Mouse (Mus musculus) cerebellum, adult 18-20 months (tissue): ENCODE results near the gene Icosl.
A peak's percentile ranks its signal among the peaks of the same experiment; 100 is the strongest.
"Not testable (repeated sequence)": the region's sequence is repeated elsewhere in the genome, so short reads cannot be mapped to it uniquely, and the experiment has no call there.

Source experiments
- DNase-seq, 2 experiments: peaks; one replicate each; pipeline ENCODE4 v3.0.0; 2021

Gene Icosl

DNA sequence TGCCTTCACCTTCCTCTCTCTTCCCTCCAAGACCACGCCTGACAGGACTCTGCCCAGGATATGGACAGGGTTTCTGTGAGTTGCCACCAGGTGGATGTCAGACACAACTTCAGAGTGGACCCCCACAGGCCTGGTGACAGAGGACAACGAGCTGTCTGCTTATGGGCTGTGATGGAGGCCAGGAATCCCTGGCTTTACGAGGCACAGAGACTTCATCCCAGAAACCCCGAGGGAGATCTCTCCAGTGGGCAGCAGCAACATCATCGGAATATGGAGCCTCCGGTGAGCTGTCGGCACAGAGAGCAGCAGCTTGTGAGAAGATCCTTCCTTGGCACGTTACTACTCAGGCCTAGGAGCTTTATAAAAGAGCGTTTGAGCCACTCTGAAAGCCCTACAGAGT lies 8.8 kb downstream of the Icosl start:
- no peak for DNase-seq

DNA sequence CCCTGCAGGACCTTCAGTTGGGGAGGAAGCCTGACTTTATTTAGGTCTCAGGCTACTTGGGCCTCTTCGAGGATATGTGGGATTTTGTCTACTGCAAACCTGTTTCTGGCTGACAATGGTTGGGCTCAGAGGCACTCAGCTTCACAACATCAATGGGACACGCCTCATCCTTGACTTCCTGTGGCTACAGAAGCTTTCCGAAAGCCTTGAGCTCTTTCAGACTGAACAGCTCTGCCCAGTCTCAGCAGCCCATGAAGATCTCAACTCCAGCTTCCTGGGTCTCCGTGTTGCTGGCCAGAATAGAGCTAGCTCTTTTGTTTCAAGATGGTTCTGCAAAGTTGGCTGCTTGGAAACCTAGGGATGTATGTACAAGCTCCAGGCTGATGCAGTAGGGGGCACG lies 9.2 kb downstream of the Icosl start:
- DNase-seq = no peak

DNA sequence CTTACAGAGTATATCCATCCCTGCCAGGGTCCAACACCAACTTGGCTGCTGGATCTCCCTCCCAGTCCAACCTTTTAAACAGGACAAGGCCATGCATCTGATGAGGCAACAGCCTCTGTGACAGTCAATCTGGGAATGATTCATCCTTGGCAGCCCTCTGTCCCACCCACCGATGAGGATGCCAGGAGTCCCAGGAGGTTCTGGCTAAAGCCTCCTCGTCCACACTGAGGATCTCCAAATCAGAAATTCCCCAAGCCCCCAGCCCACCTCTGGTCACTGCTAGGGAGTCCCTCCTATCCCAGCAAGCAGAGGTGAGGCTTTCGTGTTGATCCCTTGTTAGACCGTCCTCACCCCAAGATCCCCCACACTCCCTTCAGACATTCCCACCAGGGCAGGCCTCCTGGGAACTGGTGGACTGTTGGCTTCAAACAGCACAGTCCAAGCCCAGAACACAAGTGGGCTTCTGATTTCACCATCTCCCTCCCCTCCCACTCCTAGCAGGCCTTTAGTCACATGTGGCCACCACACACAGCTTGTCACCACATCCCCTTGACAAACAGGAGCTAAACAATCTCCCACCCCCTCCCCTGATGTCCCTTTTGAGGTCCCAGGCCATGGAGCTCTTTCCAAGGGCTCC lies 11.0 kb downstream of the Icosl start:
- no peak for DNase-seq

DNA sequence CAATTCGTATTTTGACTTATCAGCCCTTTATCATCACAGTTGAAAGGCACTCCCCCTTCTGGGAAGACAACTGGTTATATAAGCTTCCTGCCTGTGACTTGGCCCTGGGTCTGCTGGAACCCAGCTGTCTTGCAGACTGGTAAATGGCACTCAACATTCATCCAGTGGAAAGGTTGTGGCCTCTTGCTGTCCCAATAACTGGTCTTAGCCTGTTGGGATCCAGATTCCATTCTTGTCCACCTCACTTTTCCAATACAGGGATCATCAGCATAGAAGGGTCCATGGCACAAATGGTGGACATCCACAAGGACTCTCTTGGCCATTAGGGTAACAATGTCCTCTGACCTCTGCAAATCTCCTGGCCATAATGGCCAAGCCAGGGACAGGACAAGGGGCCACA lies 15.0 kb downstream of the Icosl start:
- no peak for DNase-seq

DNA sequence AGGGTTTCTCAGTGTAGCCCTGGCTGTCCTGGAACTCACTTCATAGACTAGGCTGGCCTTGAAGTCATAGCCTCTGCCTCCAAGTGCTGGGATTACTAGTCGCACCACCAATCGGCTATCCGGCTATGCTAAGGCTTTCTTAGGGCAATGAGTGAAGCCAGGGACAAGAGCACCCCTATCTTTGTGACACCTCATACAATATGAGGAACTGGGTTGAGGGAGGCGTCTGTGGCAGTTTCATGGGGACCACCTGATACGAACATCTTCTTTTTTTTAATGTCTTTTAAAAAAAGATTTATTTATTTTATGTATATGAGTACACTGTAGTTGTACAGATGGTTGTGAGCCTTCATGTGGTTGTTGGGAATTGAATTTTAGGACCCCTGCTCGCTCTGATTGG lies 16.6 kb downstream of the Icosl start:
- DNase-seq = no peak

DNA sequence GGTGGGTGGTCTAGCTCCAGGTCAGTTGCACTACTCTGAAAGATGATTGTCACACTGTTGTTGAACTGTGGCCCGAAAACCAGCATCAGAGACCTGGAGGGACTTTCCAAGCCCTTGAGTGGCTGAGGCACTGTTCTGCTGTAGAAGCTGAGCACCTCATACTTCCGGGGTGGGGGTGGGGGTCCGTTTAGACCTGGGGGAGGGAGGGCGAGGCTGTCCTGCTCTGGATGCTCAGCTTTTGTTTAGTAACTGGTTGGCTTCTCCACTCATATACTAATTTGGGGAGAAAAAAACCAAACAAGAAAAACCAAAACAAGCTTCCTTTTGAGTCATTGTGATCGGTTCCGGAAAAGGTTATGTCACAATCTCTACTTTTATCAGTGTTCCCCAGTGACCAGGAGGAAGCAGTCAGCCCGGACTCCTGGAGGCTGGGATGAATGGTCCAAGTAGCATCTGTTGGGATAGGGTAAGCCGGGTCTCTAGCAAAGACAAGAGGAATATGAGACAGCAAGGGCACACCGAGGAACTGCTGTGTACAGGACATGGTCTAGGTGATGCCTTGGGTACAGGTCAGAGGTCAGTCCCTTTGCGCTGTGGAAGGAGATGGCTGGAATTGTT lies 17.5 kb downstream of the Icosl start:
- no peak for DNase-seq

DNA sequence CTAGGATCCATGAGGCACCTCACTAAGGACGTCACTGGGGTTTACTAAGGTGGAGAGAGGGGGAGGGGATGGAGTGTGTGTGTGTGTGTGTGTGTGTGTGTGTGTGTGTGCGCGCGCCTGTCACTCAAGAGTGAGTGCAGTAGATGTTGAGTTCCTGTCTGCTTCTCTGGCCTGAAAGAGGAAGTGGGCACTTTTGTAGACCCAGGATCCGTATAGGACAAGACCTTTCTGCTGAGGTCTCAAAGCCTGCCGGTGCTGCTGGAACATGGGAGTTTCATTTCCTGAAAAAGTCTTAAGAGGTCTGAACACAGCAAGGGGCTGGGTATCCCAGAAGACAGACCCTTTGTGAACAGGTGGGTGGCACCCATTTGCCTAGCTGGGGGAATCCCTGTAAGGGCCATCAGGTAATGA lies 18.0 kb downstream of the Icosl start:
- DNase-seq = no peak

DNA sequence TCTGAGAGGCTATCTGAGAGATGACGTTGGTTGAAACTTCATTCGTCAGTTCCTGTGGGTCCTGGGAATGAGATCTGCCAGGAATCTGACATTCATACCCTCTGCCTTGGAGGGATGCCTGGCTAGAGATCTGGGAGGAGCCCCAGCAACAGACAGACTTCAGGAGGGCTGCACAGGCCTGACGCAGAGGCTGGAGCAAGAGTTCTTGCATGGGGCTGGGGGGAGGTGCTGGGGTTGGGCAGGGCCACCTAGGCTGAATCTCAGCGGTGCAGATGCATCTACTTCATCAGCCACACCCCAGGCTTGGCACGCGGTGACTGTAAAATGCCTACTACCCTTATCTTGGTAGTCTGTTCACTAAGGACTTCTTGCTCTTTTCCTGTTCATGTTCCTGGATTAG lies 21.1 kb downstream of the Icosl start:
- DNase-seq = no peak

DNA sequence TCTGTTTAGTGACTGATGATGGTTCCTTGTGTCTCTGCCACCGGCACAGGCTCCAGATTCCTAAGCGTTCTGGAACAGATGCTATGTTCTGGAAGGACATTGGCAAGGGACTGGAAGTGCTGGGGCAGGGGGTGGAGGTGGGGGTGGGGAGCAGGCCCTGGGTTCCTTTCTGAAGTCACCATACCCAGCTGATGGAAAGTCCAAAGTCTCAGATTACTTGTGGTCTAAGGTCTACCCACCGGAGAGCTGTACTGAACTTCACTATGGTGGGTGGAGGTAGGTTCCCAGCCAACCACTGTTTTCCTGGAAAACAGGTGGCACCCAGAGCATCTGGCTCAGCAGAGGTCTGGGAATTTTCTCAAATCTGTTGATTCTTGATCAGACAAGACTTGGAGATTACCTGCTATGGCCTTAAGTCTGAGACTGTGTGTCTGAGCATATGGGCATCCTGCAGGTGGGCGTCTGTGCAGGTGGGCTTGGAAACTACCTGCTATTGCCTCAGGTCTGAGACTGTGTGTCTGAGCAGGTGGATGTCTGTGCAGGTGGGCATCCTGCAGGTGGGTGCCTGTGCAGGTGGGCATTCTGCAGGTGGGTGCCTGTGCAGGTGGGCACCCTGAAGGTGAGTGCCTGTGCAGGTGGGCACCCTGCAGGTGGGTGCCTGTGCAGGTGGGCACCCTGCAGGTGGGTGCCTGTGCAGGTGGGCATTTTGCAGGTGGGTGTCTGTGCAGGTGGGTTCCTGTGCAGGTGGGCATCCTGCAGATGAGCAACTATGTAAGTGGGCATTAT lies 21.8 kb downstream of the Icosl start:
- no peak for DNase-seq

DNA sequence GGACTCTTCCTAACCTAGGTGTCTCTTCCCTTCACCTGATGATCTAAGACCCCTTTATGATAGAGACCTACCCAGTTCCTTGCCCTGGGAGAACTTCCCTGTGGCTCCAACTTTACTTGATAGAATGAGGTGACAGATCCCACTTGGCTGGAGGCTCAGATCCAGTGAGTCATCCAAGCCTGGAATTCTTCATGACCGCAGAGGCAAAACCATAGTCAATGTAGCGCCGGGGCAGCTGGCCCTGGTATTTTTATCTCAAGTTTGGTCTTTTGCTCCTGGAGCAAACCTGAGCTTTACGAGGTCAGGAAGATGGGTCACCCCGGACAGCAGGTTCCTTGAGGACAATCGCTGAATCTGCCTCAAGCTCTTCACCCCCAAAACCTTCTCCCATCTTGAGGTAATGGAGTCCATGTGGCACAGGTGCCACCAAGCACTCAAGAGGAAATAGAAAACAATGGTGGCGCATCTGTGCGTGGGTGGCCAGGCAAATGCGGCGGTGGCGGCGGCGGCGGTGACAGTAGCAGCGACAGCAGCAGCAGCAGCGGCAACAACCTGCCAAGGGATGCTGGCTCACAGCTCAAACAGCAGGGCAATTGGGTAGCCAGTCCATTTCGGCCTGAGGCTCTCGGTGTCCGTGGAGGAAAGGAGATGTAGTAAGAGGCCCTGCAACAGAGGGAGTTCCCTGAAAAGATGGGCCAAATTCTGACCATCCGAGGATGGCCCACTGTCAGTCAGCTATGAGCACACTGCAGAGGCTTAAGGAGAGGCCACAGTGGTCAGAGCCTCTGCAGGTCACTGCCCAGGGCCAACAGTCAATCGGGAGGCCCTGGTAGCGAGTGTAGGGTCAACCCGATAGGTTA lies 23.0 kb downstream of the Icosl start:
- DNase-seq = no peak

DNA sequence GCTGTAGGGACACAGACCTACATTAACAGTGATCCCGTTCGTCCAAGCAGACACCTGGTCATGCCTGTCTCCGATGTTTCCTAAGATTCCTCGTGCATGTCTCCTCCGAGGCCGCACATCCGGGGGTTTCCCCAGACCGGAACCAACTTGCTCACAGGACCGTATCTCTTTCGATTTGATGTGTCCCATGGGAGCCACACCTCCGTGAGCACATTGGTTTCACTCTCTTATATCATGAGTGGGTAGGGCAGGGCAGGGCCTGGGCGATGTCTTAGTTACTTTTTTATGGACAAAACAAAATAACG lies 23.6 kb downstream of the Icosl start:
- no peak for DNase-seq

DNA sequence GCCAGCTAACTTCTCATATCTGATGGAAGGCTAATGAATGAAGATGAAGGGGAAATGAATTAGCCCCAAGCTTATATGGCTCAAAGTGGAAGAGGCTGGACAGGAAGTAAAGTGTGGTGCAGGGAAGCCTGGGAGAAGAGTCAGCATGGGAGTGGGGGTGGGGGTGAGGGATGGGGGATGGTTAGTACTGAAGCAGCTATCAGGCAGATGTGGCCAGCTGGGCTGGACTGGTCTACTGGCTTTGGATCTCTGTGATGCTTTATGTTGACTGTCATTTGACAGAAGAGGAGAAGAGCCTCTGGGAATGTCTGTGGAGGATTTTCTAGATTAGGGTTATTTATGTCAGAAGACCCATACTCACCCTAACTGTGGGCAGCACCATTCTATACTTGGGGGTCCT lies 26.1 kb downstream of the Icosl start:
- DNase-seq = no peak

DNA sequence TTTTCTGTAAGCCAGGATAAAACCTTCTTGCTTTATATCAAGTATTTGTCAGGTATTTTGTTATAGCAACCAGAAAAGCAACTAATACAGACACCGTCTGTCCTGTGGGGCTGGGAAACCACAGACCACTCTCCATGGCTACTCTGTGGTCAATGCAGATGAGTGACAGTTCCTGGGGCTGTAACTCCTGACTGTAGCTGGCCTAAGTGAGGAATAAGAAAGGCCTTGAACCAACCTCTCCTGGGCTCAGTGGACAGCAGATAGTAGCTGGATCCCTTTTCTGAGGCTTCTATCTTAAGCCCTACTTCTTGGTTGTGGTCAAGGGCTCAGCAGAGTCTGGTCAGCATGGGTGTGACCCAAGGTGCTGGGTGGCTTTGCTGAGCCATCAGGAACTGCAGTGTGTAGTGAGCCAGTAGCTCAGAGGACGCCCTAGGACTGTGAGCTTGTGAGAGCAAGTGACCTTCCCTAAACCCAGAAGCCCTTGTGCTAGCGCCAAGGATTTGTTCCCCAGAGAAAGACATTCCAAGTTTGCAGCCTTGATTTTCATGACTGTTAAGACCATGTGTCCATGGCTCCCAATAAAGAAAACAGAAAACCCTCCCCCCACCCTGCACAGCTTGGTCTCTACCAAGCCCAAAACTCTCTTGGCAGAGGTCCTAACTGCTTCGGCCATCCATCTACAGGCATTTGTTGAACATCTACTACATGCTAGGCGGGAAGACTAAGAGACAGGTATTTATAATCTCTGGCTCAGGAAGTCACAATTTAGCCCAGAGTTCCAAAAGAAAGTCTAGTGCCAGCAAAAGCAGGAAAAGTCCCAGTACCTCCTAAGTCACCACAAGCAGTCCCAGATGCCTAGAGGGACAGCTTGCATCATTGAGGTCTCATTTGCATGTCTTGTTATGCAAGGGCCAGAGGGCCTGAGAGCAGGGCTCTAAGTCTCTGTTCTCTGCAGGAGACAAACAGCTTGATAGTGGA lies 27.1 kb downstream of the Icosl start:
- no peak for DNase-seq

DNA sequence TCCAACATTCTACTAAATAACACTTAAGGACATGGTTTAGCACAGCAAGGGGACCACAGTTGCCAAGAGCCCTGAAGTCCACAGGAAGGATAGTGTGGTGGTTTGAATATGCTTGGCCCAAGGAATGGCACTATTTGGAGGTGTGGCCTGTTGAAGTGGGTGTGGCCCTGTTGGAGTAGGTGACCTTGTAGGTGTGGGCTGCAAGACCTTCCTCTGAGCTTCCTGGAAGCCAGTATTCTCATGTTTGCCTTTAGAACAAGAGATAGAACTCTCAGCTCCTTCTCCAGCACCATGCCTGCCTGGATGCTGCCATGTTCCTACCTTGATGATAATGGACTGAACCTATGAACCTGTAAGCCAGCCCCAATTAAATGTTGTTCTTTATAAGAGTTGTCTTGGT lies 30.8 kb downstream of the Icosl start:
- not testable (repeated sequence) for DNase-seq

DNA sequence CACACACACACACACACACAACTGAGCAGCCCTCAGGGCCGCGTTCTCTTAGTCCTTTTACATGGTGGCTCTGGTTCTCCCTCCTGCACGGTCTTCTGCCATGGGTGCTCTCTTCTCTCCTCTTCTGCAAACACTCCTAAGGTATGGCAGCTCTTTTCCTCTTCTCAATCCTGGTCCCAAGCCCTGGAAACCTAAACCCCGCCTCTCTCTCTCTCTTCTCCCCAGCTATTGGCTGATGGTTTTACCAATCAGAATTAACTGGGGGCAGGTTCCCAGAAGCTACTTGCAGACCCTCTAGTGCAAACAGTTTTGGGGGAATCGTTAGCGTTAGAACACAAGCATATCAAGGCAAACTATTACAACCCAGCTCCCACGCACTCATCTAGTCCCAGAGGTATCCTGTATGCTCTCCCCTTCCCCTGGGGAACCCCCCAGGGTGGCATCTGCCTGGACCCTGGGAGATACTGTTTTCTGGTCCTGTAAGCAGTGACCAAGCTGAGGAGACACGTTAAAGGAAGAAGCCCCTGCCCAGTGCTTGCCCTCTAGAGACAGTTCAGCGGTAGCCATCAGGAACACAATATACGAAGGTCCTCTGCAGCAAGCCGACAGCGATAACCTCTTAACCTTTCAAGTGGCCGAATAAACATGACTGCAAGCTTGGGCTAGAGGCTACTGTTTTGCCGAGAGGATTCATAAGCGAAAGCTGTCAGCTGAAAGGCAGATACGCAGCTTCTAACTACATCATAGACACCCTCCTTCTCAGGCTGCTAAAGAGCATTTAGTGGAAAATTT lies 32.1 kb downstream of the Icosl start:
- DNase-seq = no peak

DNA sequence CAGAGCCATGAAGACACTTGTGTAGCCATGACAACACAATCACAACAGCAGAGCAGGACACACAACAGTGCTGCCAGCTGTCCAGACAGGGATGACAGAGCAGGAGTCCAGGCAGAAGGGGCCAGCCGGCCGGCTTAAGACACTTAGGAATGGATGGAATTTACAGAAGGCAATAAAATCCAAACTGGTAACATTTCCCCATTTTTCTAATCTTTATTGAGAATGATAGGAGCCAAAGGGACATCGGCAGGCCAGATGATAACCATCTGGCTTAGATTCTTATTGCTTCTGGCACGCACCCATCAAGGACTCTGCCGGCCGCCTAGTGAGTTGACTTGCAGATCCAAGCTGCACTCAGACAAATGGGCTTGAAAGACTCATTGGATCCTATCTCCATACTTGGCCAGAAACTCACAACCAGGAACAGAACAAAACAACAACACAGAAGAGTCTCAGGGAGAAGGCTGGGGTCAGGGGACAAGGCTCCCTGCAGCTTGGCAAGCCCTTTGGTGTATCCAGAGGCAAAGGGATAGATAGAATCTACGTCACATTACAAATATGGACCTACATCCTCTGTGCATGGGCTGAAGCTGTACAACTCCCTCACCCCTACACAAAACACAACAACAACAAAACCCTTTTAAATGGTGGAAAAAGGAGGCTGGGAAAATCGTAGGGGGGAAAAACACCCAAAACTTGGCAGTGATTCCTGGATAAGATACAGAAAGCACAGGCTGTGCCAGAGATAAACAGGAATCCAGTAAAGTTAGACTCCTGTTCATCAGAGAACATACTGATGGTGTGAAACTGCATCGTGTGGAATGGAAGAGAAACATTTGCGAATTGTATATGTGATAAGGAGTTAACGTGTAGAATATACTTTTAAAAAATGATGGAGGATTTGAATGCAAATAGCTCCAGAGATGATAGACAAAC lies 35.7 kb downstream of the Icosl start:
- peak in 1 of 2 experiments; percentile 8 for DNase-seq

DNA sequence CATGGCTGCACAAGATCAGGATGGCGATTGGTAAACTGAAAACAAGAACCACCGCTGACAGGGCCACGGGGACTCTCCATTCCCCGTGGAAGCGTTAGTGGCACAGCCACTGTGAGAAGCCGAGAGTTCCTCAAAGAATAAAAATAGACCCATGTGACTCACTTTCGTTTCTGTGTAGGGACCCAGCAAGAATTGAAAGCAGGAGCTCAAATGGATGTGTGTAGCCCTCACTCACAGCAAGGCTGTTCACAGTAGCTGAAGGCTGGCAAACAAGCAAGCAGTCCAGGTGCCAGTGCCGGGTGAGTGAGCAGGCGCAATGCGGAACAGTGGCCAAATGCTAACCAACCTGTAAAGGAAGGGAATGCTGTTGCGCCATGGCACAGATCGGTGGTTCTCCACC lies 36.4 kb downstream of the Icosl start:
- peak; percentile 59 to 61 for DNase-seq

DNA sequence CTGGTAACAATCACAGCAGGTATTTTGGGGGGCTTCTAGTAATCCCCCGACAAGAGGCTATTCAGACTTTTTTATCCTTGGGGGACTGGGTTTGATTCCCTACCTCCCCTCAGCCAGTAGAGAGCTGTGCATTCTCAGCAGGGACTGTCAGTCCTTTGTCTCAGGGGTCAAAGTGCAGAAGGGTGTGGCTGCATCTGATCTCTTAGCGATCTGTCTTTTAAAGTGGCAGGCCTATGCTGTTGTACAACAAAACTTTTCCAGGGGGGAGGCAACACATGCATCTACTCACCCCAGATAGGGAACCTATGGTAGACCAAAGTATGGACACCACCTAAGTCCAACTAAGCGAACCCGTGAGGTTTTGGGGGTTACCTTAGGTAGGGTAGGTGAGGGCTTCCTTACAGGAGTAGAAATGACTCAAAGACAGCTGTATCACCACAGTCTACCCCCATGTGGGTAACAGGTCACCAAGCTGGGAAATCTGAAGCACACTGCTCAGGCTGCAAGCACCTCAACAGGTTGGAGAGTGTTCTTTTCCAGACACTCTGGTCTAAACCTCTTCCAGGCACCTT lies 45.5 kb downstream of the Icosl start:
- no peak for DNase-seq

DNA sequence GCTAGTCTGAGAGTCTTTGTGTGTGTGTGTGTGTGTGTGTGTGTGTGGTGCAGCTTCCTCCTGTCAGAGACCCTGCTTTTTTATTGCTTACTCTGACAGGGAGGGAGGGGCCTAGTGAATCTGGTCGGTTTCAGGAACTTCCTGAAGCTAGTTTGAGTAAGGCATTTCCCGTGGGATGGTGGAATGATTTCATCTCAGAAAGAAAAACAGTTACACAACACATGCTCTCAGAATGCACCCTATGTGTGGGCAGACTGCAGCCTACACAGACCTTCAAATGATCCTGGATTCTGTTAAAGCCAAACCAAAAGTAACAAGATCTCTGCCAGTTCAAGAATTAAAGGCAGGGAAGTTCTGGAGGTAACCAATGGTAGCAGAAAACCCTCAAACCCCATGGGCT lies 46.1 kb downstream of the Icosl start:
- DNase-seq = no peak

DNA sequence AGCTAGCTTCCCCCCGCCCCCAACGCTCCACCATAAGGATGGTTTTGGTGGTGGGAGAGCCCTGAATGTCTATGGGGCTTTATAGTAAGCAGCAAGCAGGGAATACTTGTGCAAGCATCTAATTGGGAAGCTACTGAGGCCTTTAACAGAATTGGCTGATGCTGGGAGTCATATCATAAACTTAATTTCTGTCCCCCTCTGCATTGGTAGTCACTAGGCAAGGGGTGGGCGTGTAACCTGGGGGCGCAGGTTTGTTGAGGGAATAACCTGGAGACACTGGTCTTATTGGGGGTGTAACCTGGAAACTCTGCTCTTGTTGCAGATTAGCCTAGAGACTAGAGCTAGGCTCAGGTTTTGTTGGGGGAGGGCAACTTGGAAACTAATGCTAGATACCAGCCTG lies 50.3 kb downstream of the Icosl start:
- no peak for DNase-seq
